Mouse (Mus musculus): ENCODE data around the gene Tmem123. TPM values are rescaled to one million over a fixed set of nuclear protein-coding genes. Genes with fewer than 3 reads are reported as not detected.

The Tmem123 gene
- polyA plus RNA-seq, 1 experiment from 2014 or later, result 14.5 TPM

GRCm38 (mm10) chr9:7779786-7780185, 15.9 kb downstream of the Tmem123 start:
- no peak for ATAC-seq
- Histone ChIP-seq H3K36me3 (ENCODE audit: control insufficient read depth, insufficient read depth, low read length) (no peaks in the 10 kb centered on the region), H3K9me3 (replicated peaks; ENCODE audit: control insufficient read depth, low read length, poor library complexity, severe bottlenecking) (no peaks in the 10 kb centered on the region), H3K27ac (ENCODE audit: low read length) (no peak overlapping the region), H3K27me3 (ENCODE audit: control insufficient read depth, insufficient read depth, low read depth, low read length) (no peaks in the 10 kb centered on the region), H3K4me1 (ENCODE audit: control insufficient read depth, insufficient read depth, low read length) (no peaks in the 10 kb centered on the region), H3K4me3 (ENCODE audit: low read depth, low read length) (no peak overlapping the region), H3K9ac (ENCODE audit: low read depth, low read length) (no peak overlapping the region), H3K4me2 (ENCODE audit: low read length) (no peak overlapping the region)
- WGBS, result 98% methylated on average over 4 of the region's 4 CpGs

GRCm38 (mm10) chr9:7780250-7781150, 16.7 kb downstream of the Tmem123 start:
- H3K4me1 ChIP-seq (ENCODE audit: control insufficient read depth, insufficient read depth, low read length), result no peaks in the 10 kb centered on the region
- H3K36me3 ChIP-seq (ENCODE audit: control insufficient read depth, insufficient read depth, low read length), result no peaks in the 10 kb centered on the region
- H3K27ac ChIP-seq (ENCODE audit: low read length), result no peak overlapping the region
- H3K4me2 ChIP-seq (ENCODE audit: low read length), result no peak overlapping the region
- ATAC-seq, result no peak
- no peak overlapping the region for H3K4me3 ChIP-seq (ENCODE audit: low read depth, low read length)
- no peaks in the 10 kb centered on the region for H3K27me3 ChIP-seq (ENCODE audit: control insufficient read depth, insufficient read depth, low read depth, low read length)
- no peak overlapping the region for H3K9ac ChIP-seq (ENCODE audit: low read depth, low read length)
- H3K9me3 ChIP-seq (replicated peaks; ENCODE audit: control insufficient read depth, low read length, poor library complexity, severe bottlenecking), result no peaks in the 10 kb centered on the region
- WGBS, result 90% methylated on average over 8 of the region's 8 CpGs

- Histone ChIP-seq H3K4me2 (ENCODE audit: low read length) (no peak overlapping the region), H3K4me1 (ENCODE audit: control insufficient read depth, insufficient read depth, low read length) (no peaks in the 10 kb centered on the region), H3K27ac (ENCODE audit: low read length) (no peak overlapping the region), H3K27me3 (ENCODE audit: control insufficient read depth, insufficient read depth, low read depth, low read length) (no peaks in the 10 kb centered on the region), H3K4me3 (ENCODE audit: low read depth, low read length) (no peak overlapping the region), H3K9ac (ENCODE audit: low read depth, low read length) (no peak overlapping the region), H3K36me3 (ENCODE audit: control insufficient read depth, insufficient read depth, low read length) (no peaks in the 10 kb centered on the region), H3K9me3 (replicated peaks; ENCODE audit: control insufficient read depth, low read length, poor library complexity, severe bottlenecking) (no peaks in the 10 kb centered on the region)
- 80% methylated on average over 15 of the region's 15 CpGs for WGBS
- ATAC-seq, result no peak
Observed at GRCm38 (mm10) chr9:7783823-7784614, 20.2 kb downstream of the Tmem123 start.

- WGBS, result 30% methylated on average over 1 of the region's 1 CpGs
- no peaks in the 10 kb centered on the region for H3K4me1 ChIP-seq (ENCODE audit: control insufficient read depth, insufficient read depth, low read length)
- H3K27ac ChIP-seq (ENCODE audit: low read length), result no peak overlapping the region
- no peaks in the 10 kb centered on the region for H3K27me3 ChIP-seq (ENCODE audit: control insufficient read depth, insufficient read depth, low read depth, low read length)
- H3K9ac ChIP-seq (ENCODE audit: low read depth, low read length), result no peak overlapping the region
- H3K36me3 ChIP-seq (ENCODE audit: control insufficient read depth, insufficient read depth, low read length), result no peaks in the 10 kb centered on the region
- H3K4me3 ChIP-seq (ENCODE audit: low read depth, low read length), result no peak overlapping the region
- H3K4me2 ChIP-seq (ENCODE audit: low read length), result no peak overlapping the region
- no peaks in the 10 kb centered on the region for H3K9me3 ChIP-seq (replicated peaks; ENCODE audit: control insufficient read depth, low read length, poor library complexity, severe bottlenecking)
- no peak for ATAC-seq
Observed at GRCm38 (mm10) chr9:7784615-7785012, 20.8 kb downstream of the Tmem123 start.

GRCm38 (mm10) chr9:7785396-7785795, 21.6 kb downstream of the Tmem123 start:
- no peaks in the 10 kb centered on the region for H3K4me1 ChIP-seq (ENCODE audit: control insufficient read depth, insufficient read depth, low read length)
- no peaks in the 10 kb centered on the region for H3K9me3 ChIP-seq (replicated peaks; ENCODE audit: control insufficient read depth, low read length, poor library complexity, severe bottlenecking)
- no peaks in the 10 kb centered on the region for H3K36me3 ChIP-seq (ENCODE audit: control insufficient read depth, insufficient read depth, low read length)
- no peaks in the 10 kb centered on the region for H3K27me3 ChIP-seq (ENCODE audit: control insufficient read depth, insufficient read depth, low read depth, low read length)
- no peak overlapping the region for H3K9ac ChIP-seq (ENCODE audit: low read depth, low read length)
- WGBS, result 92% methylated on average over 3 of the region's 3 CpGs
- no peak for ATAC-seq
- H3K4me2 ChIP-seq (ENCODE audit: low read length), result no peak overlapping the region
- no peak overlapping the region for H3K27ac ChIP-seq (ENCODE audit: low read length)
- H3K4me3 ChIP-seq (ENCODE audit: low read depth, low read length), result no peak overlapping the region

GRCm38 (mm10) chr9:7786086-7786485, 22.2 kb downstream of the Tmem123 start:
- Histone ChIP-seq H3K4me2 (ENCODE audit: low read length) (no peak overlapping the region), H3K36me3 (ENCODE audit: control insufficient read depth, insufficient read depth, low read length) (no peaks in the 10 kb centered on the region), H3K9ac (ENCODE audit: low read depth, low read length) (no peak overlapping the region), H3K27ac (ENCODE audit: low read length) (no peak overlapping the region), H3K27me3 (ENCODE audit: control insufficient read depth, insufficient read depth, low read depth, low read length) (no peaks in the 10 kb centered on the region), H3K4me3 (ENCODE audit: low read depth, low read length) (no peak overlapping the region), H3K4me1 (ENCODE audit: control insufficient read depth, insufficient read depth, low read length) (no peaks in the 10 kb centered on the region), H3K9me3 (replicated peaks; ENCODE audit: control insufficient read depth, low read length, poor library complexity, severe bottlenecking) (no peaks in the 10 kb centered on the region)
- 89% methylated on average over 7 of the region's 7 CpGs for WGBS
- ATAC-seq, result no peak

GRCm38 (mm10) chr9:7788411-7788810, 24.6 kb downstream of the Tmem123 start:
- Histone ChIP-seq H3K9ac (ENCODE audit: low read depth, low read length) (no peak overlapping the region), H3K4me3 (ENCODE audit: low read depth, low read length) (no peak overlapping the region), H3K9me3 (replicated peaks; ENCODE audit: control insufficient read depth, low read length, poor library complexity, severe bottlenecking) (no peaks in the 10 kb centered on the region), H3K36me3 (ENCODE audit: control insufficient read depth, insufficient read depth, low read length) (no peaks in the 10 kb centered on the region), H3K27me3 (ENCODE audit: control insufficient read depth, insufficient read depth, low read depth, low read length) (no peaks in the 10 kb centered on the region), H3K4me1 (ENCODE audit: control insufficient read depth, insufficient read depth, low read length) (no peaks in the 10 kb centered on the region), H3K27ac (ENCODE audit: low read length) (no peak overlapping the region), H3K4me2 (ENCODE audit: low read length) (no peak overlapping the region)
- no peak for ATAC-seq
- 83% methylated on average over 6 of the region's 6 CpGs for WGBS

- H3K4me3 ChIP-seq (ENCODE audit: low read depth, low read length), result no peak overlapping the region
- ATAC-seq, result no peak
- H3K9me3 ChIP-seq (replicated peaks; ENCODE audit: control insufficient read depth, low read length, poor library complexity, severe bottlenecking), result no peaks in the 10 kb centered on the region
- H3K36me3 ChIP-seq (ENCODE audit: control insufficient read depth, insufficient read depth, low read length), result no peaks in the 10 kb centered on the region
- 92% methylated on average over 8 of the region's 8 CpGs for WGBS
- H3K9ac ChIP-seq (ENCODE audit: low read depth, low read length), result no peak overlapping the region
- H3K27ac ChIP-seq (ENCODE audit: low read length), result no peak overlapping the region
- no peaks in the 10 kb centered on the region for H3K4me1 ChIP-seq (ENCODE audit: control insufficient read depth, insufficient read depth, low read length)
- H3K4me2 ChIP-seq (ENCODE audit: low read length), result no peak overlapping the region
- H3K27me3 ChIP-seq (ENCODE audit: control insufficient read depth, insufficient read depth, low read depth, low read length), result no peaks in the 10 kb centered on the region
Observed at GRCm38 (mm10) chr9:7789764-7790575, 26.1 kb downstream of the Tmem123 start.
